Mouse (Mus musculus) myocyte (in vitro differentiated cells): ENCODE data around the gene Myoz2.

Experiments
- CEBPB ChIP-seq: IDR thresholded peaks from 2 replicates; pipeline ENCODE4 v1.6.1; 2011; ENCODE audit warnings: mild to moderate bottlenecking, moderate library complexity; ENCODE audit not compliant: poor library complexity, insufficient read depth, severe bottlenecking
- MYOD1 ChIP-seq, 3 experiments: IDR thresholded peaks; one replicate each; pipeline ENCODE4 v1.6.1; 2011; ENCODE audit warnings: control low read depth in 2 of 3, low read depth in 2 of 3, mild to moderate bottlenecking in 2 of 3, moderate library complexity in 1 of 3; ENCODE audit not compliant: insufficient read length in 2 of 3, control insufficient read depth in 1 of 3
- POLR2A ChIP-seq: IDR thresholded peaks from one replicate; pipeline ENCODE4 v1.6.1; 2011; ENCODE audit warnings: low read depth, mild to moderate bottlenecking, control low read depth, moderate library complexity; ENCODE audit not compliant: insufficient read length
- POLR2AphosphoS2 ChIP-seq: IDR thresholded peaks from one replicate; pipeline ENCODE4 v1.6.1; 2011; ENCODE audit warnings: low read depth, control low read depth; ENCODE audit not compliant: insufficient read length
- SRF ChIP-seq: IDR thresholded peaks from one replicate; pipeline ENCODE4 v1.6.1; 2011; ENCODE audit warnings: low read depth; ENCODE audit not compliant: control insufficient read depth, insufficient read length
- TCF12 ChIP-seq: IDR thresholded peaks from one replicate; pipeline ENCODE4 v1.6.1; 2011; ENCODE audit warnings: mild to moderate bottlenecking, control low read depth; ENCODE audit not compliant: poor library complexity, insufficient read depth, severe bottlenecking
- USF1 ChIP-seq: IDR thresholded peaks from one replicate; pipeline ENCODE4 v1.6.1; 2011; ENCODE audit warnings: low read depth, mild to moderate bottlenecking, control low read depth, moderate library complexity

DNA sequence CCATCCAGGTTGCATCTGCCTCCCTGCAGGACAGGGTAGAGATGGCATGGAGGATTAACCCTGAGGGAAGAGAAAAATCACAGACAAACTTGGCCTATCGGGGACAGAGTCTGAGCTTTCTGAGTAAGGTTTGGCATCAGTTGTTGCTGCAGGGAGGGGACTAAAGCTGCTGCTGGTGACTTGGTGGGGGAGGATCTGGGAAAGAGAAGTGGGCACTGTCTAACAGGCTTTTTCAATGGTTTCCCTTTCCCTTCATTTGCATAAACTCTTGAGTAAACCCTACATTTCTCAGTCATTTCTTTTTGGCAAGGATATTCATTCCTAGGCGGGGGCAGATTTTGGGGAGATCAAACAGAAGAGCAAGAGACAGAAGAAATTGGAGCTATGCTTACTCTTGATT lies 27.1 kb upstream of the Myoz2 start:
- TF ChIP-seq POLR2A (no peak), SRF (no peak), POLR2AphosphoS2 (no peak), MYOD1 (IDR thresholded peaks at IDR 0.05; ENCODE audit: control insufficient read depth in 1 of 3, insufficient read length in 2 of 3, low read depth in 2 of 3) (no peak), CEBPB (no peak), USF1 (no peak), TCF12 (no peak)
